Mouse (Mus musculus) embryonic facial prominence, embryonic 12.5 days (tissue): ENCODE data around the gene Slc8a3. TPM values are rescaled to one million over a fixed set of nuclear protein-coding genes. Genes with fewer than 3 reads are reported as not detected.

ENCODE experiments used
- ATAC-seq: fragments of 200-750 bp; cut with Nextera tagmentation; 2 replicates; pipeline ENCODE4 v1.8.0; 2017; ENCODE audit not compliant: insufficient number of reproducible peaks, insufficient read depth, low FRiP score, low TSS enrichment
- H3K27ac ChIP-seq: fragments of 300-500 bp; sonication (generic); 2 replicates; pipeline ENCODE4 v1.5.1; 2016; ENCODE audit warnings: mild to moderate bottlenecking
- H3K27me3 ChIP-seq: fragments of 300-500 bp; sonication (generic); 2 replicates; pipeline ENCODE4 v1.6.1; 2016; ENCODE audit warnings: mild to moderate bottlenecking, moderate library complexity
- H3K36me3 ChIP-seq: fragments of 300-500 bp; sonication (generic); 2 replicates; pipeline ENCODE4 v1.6.1; 2016; ENCODE audit warnings: mild to moderate bottlenecking
- H3K4me1 ChIP-seq: fragments of 300-500 bp; sonication (generic); 2 replicates; pipeline ENCODE4 v1.6.1; 2016
- H3K4me2 ChIP-seq: fragments of 300-500 bp; sonication (generic); replicated peaks from 2 replicates; pipeline ENCODE4 v1.6.1; 2016; ENCODE audit warnings: mild to moderate bottlenecking, moderate library complexity
- H3K4me3 ChIP-seq: fragments of 300-500 bp; sonication (generic); 2 replicates; pipeline ENCODE4 v1.5.1; 2016; ENCODE audit warnings: mild to moderate bottlenecking
- H3K9ac ChIP-seq: fragments of 300-500 bp; sonication (generic); 2 replicates; pipeline ENCODE4 v1.6.1; 2016; ENCODE audit warnings: mild to moderate bottlenecking, moderate library complexity
- H3K9me3 ChIP-seq: fragments of 300-500 bp; sonication (generic); 2 replicates; pipeline ENCODE4 v1.6.1; 2016; ENCODE audit warnings: mild to moderate bottlenecking, moderate library complexity
- WGBS: fragments of 180-500 bp; shearing (Covaris S2); methylation state at CpG from one replicate; pipeline ENCODE4 v1.1.7; 2016; 5-methylcytosine and 5-hydroxymethylcytosine counted together
- polyA plus RNA-seq: library from polyadenylated mRNA; unstranded; fragments of >200 nt; fragmentation: Nextera tagmentation; extraction: Ambion mirVana; gene quantifications from 2 replicates; pipeline ENCODE4 v1.2.1, GENCODE M21; 2016

Slc8a3 gene
- polyA plus RNA-seq, 1 experiment from 2014 or later: 0.73 TPM

DNA sequence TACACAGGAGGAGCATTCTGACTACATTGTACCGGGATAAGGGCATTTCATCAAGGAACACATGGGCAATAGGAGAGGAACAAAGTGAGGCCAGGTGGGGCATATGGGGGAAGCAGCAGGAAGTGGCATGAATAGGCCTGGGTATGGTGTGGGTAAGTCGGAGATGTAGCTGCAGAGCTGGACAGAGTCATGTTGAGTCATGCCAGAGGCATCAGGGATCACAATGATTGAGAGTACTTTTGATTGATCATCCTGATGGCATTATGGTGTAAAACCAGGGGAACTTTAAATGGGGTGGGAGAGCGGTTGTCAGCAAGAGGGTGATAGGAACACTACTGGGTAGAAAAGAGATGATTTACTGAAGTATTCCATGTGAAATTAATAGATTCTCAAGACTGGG is 160.0 kb downstream of the Slc8a3 start:
- Histone ChIP-seq H3K4me1 (0 out of 2 replicates have a peak, but pooled peaks cover 3% of the 10 kb centered on the region), H3K4me3 (no peak overlapping the region), H3K27me3 (no peaks in the 10 kb centered on the region), H3K36me3 (no peaks in the 10 kb centered on the region), H3K9me3 (no peaks in the 10 kb centered on the region), H3K9ac (no peak overlapping the region), H3K4me2 (no peak overlapping the region), H3K27ac (no peak overlapping the region)
- no peak for ATAC-seq
- 90% methylated on average over 3 of the region's 3 CpGs for WGBS

DNA sequence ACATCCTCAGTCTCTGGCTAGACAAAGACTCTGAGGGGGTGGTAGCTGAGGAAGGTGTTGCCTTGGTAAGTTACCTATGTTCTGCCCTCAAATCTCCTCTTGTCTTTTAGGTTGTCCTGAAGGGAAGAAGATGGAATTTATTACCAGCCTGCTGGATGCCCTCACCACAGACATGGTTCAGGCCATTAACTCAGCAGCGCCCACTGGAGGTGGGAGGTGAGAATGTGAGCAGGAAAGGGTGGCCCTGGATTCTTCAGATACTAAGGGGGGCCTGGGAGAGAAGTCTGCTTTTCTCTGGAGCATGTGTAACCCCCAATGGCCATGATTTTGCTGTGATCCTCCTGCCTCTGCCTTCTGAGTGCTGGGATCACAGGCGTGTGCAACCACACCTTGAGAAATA is 162.9 kb downstream of the Slc8a3 start:
- no peak overlapping the region for H3K27ac ChIP-seq
- WGBS: 79% methylated on average over 2 of the region's 2 CpGs
- no peak overlapping the region for H3K9ac ChIP-seq
- no peak for ATAC-seq
- H3K27me3 ChIP-seq: no peaks in the 10 kb centered on the region
- H3K4me3 ChIP-seq: no peak overlapping the region
- 0 out of 2 replicates have a peak, but pooled peaks cover under 1% of the 10 kb centered on the region for H3K4me1 ChIP-seq
- H3K36me3 ChIP-seq: no peaks in the 10 kb centered on the region
- no peaks in the 10 kb centered on the region for H3K9me3 ChIP-seq
- H3K4me2 ChIP-seq: no peak overlapping the region

DNA sequence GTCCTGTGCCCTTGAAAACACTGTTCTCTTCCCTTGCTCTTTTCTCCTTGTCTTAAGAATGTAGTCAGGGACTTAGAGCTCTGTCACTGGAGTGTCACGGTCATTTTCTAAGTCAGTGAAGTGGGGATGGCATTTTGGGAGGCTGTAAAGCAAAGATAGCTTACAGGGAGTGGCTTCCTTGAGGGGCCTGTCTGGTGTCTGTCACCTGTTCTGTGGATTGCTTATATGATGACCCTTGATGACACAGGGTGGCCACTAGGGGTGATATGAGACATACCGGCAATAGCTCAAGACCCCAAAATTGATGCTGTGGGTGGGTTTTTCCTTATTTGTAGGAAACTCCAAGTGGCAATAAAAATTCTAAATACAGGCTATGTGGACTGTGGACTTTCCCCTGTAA is 164.5 kb downstream of the Slc8a3 start:
- Histone ChIP-seq H3K27ac (no peak overlapping the region), H3K4me2 (no peak overlapping the region), H3K4me1 (no peaks in the 10 kb centered on the region), H3K27me3 (no peaks in the 10 kb centered on the region), H3K4me3 (no peak overlapping the region), H3K9me3 (no peaks in the 10 kb centered on the region), H3K9ac (no peak overlapping the region), H3K36me3 (no peaks in the 10 kb centered on the region)
- no peak for ATAC-seq
- WGBS: 78% methylated on average over 2 of the region's 2 CpGs

DNA sequence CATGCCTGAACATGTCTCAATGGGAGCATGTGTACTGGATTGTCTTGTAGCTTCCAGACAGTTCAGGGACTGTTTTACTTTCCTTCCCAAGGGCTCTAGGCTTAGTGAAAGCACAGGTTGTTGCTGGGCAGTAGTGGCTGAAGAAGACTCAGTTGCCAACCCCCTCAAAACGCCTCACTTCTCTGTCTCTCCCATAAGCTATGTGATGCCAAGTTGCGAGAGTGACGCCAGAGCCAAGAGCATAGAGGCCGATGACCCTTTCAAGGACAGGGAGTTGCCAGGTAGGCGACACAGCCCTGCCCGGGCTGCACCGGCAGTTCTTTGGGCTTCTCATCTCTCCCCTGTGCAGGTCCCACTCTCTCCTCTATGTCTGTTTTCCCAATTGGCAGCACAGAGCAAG is 164.9 kb downstream of the Slc8a3 start:
- Histone ChIP-seq H3K4me3 (no peak overlapping the region), H3K4me2 (no peak overlapping the region), H3K27me3 (no peaks in the 10 kb centered on the region), H3K36me3 (no peaks in the 10 kb centered on the region), H3K4me1 (no peaks in the 10 kb centered on the region), H3K9me3 (no peaks in the 10 kb centered on the region), H3K27ac (no peak overlapping the region), H3K9ac (no peak overlapping the region)
- no peak for ATAC-seq
- 89% methylated on average over 7 of the region's 7 CpGs for WGBS

DNA sequence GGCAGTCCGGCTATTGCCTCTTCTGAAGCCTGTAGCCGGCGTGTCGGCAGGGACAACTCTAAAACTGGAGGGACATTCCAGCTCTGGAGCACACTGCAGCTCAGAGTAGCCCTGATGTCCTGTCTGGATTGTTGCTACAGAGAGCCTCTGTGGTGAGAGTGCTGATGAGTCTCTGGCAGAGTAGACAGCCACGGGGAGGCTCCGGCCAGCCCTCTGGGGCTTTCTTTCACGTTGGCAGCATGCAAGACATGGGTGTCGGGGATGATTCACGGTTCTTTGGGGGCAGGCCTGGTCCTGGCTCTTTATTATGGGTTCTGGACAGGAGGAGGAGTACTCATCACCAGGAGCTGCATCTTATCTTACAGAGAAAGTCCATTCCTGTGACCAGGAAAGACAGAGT is 165.8 kb downstream of the Slc8a3 start:
- 89% methylated on average over 9 of the region's 9 CpGs for WGBS
- no peak overlapping the region for H3K9ac ChIP-seq

DNA sequence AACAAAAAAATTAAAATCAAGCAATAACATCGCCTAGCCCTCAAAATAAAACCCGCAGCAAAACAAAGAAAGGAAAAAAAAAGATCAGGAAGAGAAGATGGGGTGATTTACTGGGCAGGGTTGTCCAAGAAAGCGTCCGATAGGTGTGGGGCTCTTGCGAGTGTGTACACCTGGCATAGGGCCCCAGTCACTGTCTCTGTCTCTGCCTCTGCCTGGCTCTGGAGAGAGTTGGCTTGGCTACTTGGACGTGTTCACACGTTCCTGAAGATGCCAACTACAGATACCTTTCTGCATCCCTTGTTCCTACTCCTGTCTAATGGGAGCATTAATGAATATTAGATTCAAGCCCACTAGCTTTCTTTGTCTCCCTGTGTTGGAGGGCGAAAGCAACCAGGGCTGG is 166.4 kb downstream of the Slc8a3 start:
- no peak overlapping the region for H3K9ac ChIP-seq
- 85% methylated on average over 8 of the region's 8 CpGs for WGBS
- no peak overlapping the region for H3K27ac ChIP-seq
- H3K27me3 ChIP-seq: no peaks in the 10 kb centered on the region
- ATAC-seq: no peak
- H3K4me1 ChIP-seq: no peaks in the 10 kb centered on the region
- no peaks in the 10 kb centered on the region for H3K36me3 ChIP-seq
- H3K4me2 ChIP-seq: no peak overlapping the region
- no peaks in the 10 kb centered on the region for H3K9me3 ChIP-seq
- no peak overlapping the region for H3K4me3 ChIP-seq

More for the DNA sequence above, 165.8 kb downstream of the Slc8a3 start:
- Histone ChIP-seq H3K4me2 (no peak overlapping the region), H3K27me3 (no peaks in the 10 kb centered on the region), H3K27ac (no peak overlapping the region), H3K36me3 (no peaks in the 10 kb centered on the region), H3K4me3 (no peak overlapping the region), H3K4me1 (no peaks in the 10 kb centered on the region), H3K9me3 (no peaks in the 10 kb centered on the region)
- ATAC-seq: no peak

DNA sequence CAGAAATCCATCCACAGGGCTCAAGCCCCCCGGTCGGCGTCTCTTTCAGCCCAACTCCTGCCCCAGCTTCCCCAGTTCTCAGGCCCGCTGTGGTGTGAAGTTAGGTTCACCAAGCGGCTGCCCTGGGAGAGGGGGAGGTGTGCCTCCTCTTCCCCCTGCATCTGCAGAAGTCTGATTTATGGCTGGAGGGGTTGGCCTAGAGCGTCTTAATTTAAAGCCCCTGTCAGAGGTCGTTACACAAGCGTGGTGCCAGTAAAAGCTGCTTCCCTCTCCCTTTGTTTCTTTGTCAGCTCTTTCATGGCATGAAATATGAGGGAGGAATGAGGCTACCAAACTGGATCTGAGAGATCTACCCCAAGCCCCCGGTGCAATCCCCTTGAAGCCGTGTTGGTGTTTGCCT is 166.9 kb downstream of the Slc8a3 start:
- H3K27me3 ChIP-seq: no peaks in the 10 kb centered on the region
- ATAC-seq: no peak
- H3K9ac ChIP-seq: no peak overlapping the region
- H3K36me3 ChIP-seq: no peaks in the 10 kb centered on the region
- H3K4me3 ChIP-seq: no peak overlapping the region
- H3K4me2 ChIP-seq: no peak overlapping the region
- H3K9me3 ChIP-seq: no peaks in the 10 kb centered on the region
- no peaks in the 10 kb centered on the region for H3K4me1 ChIP-seq
- whole genome bisulfite sequencing: 43% methylated on average over 10 of the region's 10 CpGs
- H3K27ac ChIP-seq: no peak overlapping the region

DNA sequence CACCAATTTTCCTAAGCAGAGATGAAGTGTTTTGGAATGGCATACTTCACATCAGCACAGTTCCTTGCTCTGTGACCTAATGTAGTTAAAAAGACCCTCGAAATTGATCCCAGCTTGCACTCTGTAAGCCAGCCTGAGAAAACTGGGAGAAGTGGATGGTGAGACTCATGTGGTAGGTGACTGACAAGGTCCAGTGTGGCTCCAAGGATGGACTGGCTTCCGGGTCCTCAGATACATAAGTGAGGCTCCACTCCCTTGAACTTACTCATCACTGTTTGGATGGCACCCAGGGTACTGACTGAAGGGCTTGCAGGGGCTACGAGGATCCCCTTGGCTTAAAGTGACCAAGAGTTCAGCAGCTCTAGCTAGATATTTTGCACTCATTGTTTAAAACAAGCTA is 169.4 kb downstream of the Slc8a3 start:
- H3K27ac ChIP-seq: no peak overlapping the region
- no peak for ATAC-seq
- H3K36me3 ChIP-seq: no peaks in the 10 kb centered on the region
- no peaks in the 10 kb centered on the region for H3K27me3 ChIP-seq
- no peak overlapping the region for H3K4me3 ChIP-seq
- H3K4me2 ChIP-seq: no peak overlapping the region
- no peaks in the 10 kb centered on the region for H3K9me3 ChIP-seq
- H3K9ac ChIP-seq: no peak overlapping the region
- 86% methylated on average over 3 of the region's 3 CpGs for WGBS
- H3K4me1 ChIP-seq: no peaks in the 10 kb centered on the region

DNA sequence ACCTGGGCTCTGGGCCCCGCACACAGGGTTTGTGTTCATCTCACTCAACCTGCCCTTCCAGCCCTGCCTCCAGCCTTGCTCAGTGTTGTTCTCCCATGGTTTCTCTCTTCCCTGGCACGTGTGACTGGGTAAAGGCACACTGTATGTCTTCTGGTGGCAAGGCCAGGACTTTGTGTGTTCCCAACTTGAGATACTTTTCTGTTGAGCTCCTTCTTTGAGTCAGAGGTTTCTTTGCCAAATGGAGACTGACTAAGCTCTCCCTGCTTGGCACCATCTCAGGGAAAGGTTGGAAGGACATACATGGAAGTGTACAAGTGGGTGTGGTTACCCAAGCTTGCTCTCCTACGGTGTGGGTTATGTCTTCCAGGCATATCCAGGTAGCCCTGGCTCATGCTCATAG is 169.8 kb downstream of the Slc8a3 start:
- no peak overlapping the region for H3K9ac ChIP-seq
- H3K27ac ChIP-seq: no peak overlapping the region
- whole genome bisulfite sequencing: 75% methylated on average over 3 of the region's 3 CpGs
- no peaks in the 10 kb centered on the region for H3K36me3 ChIP-seq
- no peak overlapping the region for H3K4me3 ChIP-seq
- no peak for ATAC-seq
- no peaks in the 10 kb centered on the region for H3K4me1 ChIP-seq
- no peaks in the 10 kb centered on the region for H3K27me3 ChIP-seq
- no peak overlapping the region for H3K4me2 ChIP-seq
- no peaks in the 10 kb centered on the region for H3K9me3 ChIP-seq

DNA sequence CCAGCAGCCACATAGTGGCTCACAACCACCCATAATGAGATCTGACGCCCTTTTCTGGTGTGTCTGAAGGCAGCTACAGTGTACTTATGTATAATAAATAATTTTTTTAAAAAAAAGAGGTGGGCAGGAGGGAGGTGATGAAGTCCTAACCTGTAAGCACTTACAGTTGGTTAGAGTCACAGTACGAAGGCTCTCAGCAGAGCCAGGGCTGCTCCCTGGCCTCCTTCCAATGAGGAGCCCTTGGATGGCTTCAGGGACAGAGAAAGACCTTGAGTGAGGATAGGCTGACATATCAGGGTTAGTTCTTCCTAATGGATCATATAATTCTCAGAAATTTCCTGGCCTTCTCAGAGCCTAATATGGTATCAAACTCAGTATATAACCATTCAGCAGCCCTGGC is 171.7 kb downstream of the Slc8a3 start:
- WGBS: 83% methylated on average over 2 of the region's 2 CpGs
- H3K4me3 ChIP-seq: no peak overlapping the region
- H3K27me3 ChIP-seq: no peaks in the 10 kb centered on the region
- H3K4me2 ChIP-seq: no peak overlapping the region
- H3K9ac ChIP-seq: no peak overlapping the region
- ATAC-seq: no peak
- H3K27ac ChIP-seq: no peak overlapping the region
- no peaks in the 10 kb centered on the region for H3K4me1 ChIP-seq
- no peaks in the 10 kb centered on the region for H3K36me3 ChIP-seq
- H3K9me3 ChIP-seq: no peaks in the 10 kb centered on the region

DNA sequence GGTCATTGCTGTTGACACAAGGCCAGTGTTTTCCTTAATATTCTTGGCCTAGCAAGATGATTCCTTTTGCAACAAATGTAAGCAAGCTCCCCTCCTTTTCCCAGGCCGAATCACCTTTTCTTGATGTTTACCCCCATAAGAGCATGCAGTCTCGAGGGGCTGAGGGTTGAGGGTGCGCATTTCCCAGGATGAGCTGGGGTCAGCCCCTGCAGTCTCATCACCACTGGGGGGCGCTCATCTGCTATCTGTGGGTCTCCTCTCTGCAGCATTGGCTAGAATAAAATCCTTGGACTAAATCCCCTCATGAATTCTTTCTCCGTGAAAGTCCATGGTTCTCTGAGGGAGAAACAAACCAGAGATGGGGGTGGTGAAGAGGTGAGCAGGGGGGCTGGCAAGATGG is 172.1 kb downstream of the Slc8a3 start:
- no peak for ATAC-seq
- no peak overlapping the region for H3K4me2 ChIP-seq
- 66% methylated on average over 5 of the region's 5 CpGs for WGBS

DNA sequence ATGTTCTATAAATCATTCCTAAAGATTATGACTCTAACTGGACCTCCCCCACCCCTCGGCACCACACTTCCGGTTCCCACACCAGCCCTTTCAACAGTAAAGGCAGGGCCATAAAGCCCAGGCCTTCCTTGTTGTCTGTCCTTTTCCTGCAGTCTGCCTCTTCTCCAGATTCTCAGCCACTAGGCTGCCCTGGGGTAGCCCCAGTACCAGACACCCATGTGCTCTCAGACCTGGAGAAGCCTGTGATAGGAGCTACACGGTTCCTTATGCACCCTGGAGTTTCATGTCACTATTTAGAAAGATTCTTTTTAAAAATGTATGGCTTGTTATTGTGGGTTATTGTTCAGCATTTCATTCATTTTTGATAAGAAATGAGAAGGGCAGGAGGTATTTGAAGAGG is 172.6 kb downstream of the Slc8a3 start:
- Histone ChIP-seq H3K4me1 (no peaks in the 10 kb centered on the region), H3K9me3 (no peaks in the 10 kb centered on the region), H3K27ac (no peak overlapping the region), H3K9ac (no peak overlapping the region), H3K4me2 (no peak overlapping the region), H3K27me3 (no peaks in the 10 kb centered on the region), H3K4me3 (no peak overlapping the region), H3K36me3 (no peaks in the 10 kb centered on the region)
- no peak for ATAC-seq
- WGBS: 94% methylated on average over 3 of the region's 3 CpGs

More for the DNA sequence above, 172.1 kb downstream of the Slc8a3 start:
- H3K4me3 ChIP-seq: no peak overlapping the region
- no peaks in the 10 kb centered on the region for H3K27me3 ChIP-seq
- no peaks in the 10 kb centered on the region for H3K36me3 ChIP-seq
- H3K9me3 ChIP-seq: no peaks in the 10 kb centered on the region
- H3K27ac ChIP-seq: no peak overlapping the region
- H3K9ac ChIP-seq: no peak overlapping the region
- no peaks in the 10 kb centered on the region for H3K4me1 ChIP-seq

DNA sequence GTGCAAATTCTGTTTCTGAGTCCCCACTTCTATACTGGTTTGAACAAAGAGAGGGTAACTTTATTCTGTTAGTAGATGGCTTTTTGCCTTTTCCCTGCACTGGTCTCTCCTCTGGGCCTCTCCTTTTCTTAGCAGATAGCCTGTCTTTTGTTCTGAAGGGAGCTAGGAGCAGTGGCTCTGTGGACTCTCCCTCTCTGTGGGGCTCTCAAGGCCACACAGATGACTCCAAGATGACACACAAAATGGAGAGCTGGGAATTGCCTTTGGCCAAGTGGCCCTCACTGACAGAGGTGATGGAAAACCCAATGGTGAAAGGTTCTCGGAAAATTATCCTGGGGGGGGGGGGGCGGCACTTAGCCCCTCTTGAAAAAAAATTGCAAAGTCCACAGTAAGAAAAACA is 173.0 kb downstream of the Slc8a3 start:
- Histone ChIP-seq H3K4me3 (no peak overlapping the region), H3K4me1 (no peaks in the 10 kb centered on the region), H3K4me2 (no peak overlapping the region), H3K9ac (no peak overlapping the region), H3K36me3 (no peaks in the 10 kb centered on the region), H3K9me3 (no peaks in the 10 kb centered on the region), H3K27ac (no peak overlapping the region), H3K27me3 (no peaks in the 10 kb centered on the region)
- WGBS: 83% methylated on average over 2 of the region's 2 CpGs
- no peak for ATAC-seq
